Comparison of ENCODE assay signal across 20 mouse cellular contexts in genomic region chr6:119500086-119500485, GRCm38 (mm10). TPM values are rescaled to one million over a fixed set of nuclear protein-coding genes. Genes with fewer than 3 reads are reported as not detected.
A peak's percentile ranks its signal among the peaks of the same experiment; 100 is the strongest.
DNase-seq lines count a peak whose midpoint lies in the region; ATAC-seq and TF ChIP-seq lines count a peak whose summit lies in the region.
"Had no signal": no experiment of that assay in that cellular context is flagged by ENCODE, and none has a peak within 500 bp of the region (broad histone marks: within the 10 kb centered on the region; RNA-seq: fewer than 3 reads in every experiment).

No protein-coding gene starts in this region.

- H3K9me3 ChIP-seq in forebrain, embryonic 10.5 days, result no peaks in the 10 kb centered on the region; the same call in 1 of the 2 replicates
- no peaks in the 10 kb centered on the region for H3K9me3 ChIP-seq in forebrain, embryonic 11.5 days (ENCODE audit: control insufficient read depth, low read length)
- peaks cover 6% of the 10 kb centered on the region; the same call in 1 of the 2 replicates for H3K9me3 ChIP-seq in megakaryocyte, embryonic 14.5 days
- no peaks in the 10 kb centered on the region for H3K9me3 ChIP-seq in kidney, embryonic 14.5 days (ENCODE audit: control insufficient read depth, low read length)
- H3K9me3 ChIP-seq: kidney, embryonic 15.5 days; limb, embryonic 12.5 days had no signal

- H3K4me2 ChIP-seq in forebrain, embryonic 11.5 days (ENCODE audit: low read depth, low read length, severe bottlenecking), result no peak overlapping the region
- no peak overlapping the region for H3K4me2 ChIP-seq in kidney, embryonic 14.5 days (replicated peaks; ENCODE audit: low read depth, low read length)
- H3K4me2 ChIP-seq: heart, embryonic 11.5 days; kidney, embryonic 15.5 days; limb, embryonic 12.5 days had no signal

- TF ChIP-seq CTCF in spleen, adult 2 months (IDR thresholded peaks at IDR 0.05; ENCODE audit: extremely low read depth, insufficient read depth, insufficient read length, insufficient replicate concordance), result no peak

- peak overlapping the region; percentile 62 for H3K27ac ChIP-seq in forebrain, embryonic 10.5 days
- no peak overlapping the region for H3K27ac ChIP-seq in forebrain, embryonic 11.5 days (ENCODE audit: low read depth, low read length)
- H3K27ac ChIP-seq in spleen, adult 2 months (ENCODE audit: insufficient read depth, low read length), result peak overlapping the region; percentile 58
- no peak overlapping the region for H3K27ac ChIP-seq in kidney, embryonic 14.5 days (ENCODE audit: low read depth, low read length)
- H3K27ac ChIP-seq: kidney, embryonic 15.5 days; left cerebral cortex, adult 2 months; limb, embryonic 12.5 days; liver, embryonic 14.5 days; macrophage; stomach, postnatal 0 days had no signal

- DNase-seq in forebrain, embryonic 10.5 days (ENCODE audit: extremely low spot score, low spot score), result no peak
- DNase-seq in forebrain, embryonic 11.5 days (ENCODE audit: low spot score), result no peak
- no peak for DNase-seq in spleen, adult 2 months (ENCODE audit: low read depth in 1 of 2, low spot score in 2 of 2)
- no peak for DNase-seq in spleen, postnatal 10 days (ENCODE audit: low spot score in 2 of 2)
- no peak for DNase-seq in right cerebral cortex, adult 18-20 months
- no peak for DNase-seq in urinary bladder, postnatal 25 days (ENCODE audit: low spot score)
- DNase-seq: adrenal gland, adult 8-10 months; cerebellum, adult 2 months; gastrocnemius, postnatal 25 days; heart, postnatal 36 days; spleen, adult 18-20 months had no signal

- H3K27me3 ChIP-seq in forebrain, embryonic 10.5 days (ENCODE audit: poor library complexity, severe bottlenecking), result no peaks in the 10 kb centered on the region
- H3K27me3 ChIP-seq in forebrain, embryonic 11.5 days (ENCODE audit: control insufficient read depth, insufficient read depth, low read length), result no peaks in the 10 kb centered on the region
- no peaks in the 10 kb centered on the region for H3K27me3 ChIP-seq in spleen, adult 2 months (ENCODE audit: control insufficient read depth, insufficient read depth, low read length)
- H3K27me3 ChIP-seq in megakaryocyte, embryonic 14.5 days (replicated peaks), result peaks cover 22% of the 10 kb centered on the region
- no peaks in the 10 kb centered on the region for H3K27me3 ChIP-seq in kidney, embryonic 14.5 days (ENCODE audit: control insufficient read depth, insufficient read depth, low read length)
- H3K27me3 ChIP-seq: kidney, embryonic 15.5 days; limb, embryonic 12.5 days had no signal

- no peak for ATAC-seq in forebrain, embryonic 11.5 days (replicated peaks; ENCODE audit: low FRiP score)
- no peak for ATAC-seq in kidney, embryonic 14.5 days (ENCODE audit: low FRiP score, low TSS enrichment)

- peaks cover 49% of the 10 kb centered on the region for H3K4me1 ChIP-seq in forebrain, embryonic 10.5 days
- peaks cover 6% of the 10 kb centered on the region; the same call in 1 of the 2 replicates for H3K4me1 ChIP-seq in forebrain, embryonic 11.5 days (replicated peaks; ENCODE audit: control insufficient read depth, insufficient read depth, low read length)
- H3K4me1 ChIP-seq in spleen, adult 2 months (ENCODE audit: control insufficient read depth, insufficient read depth, insufficient read length), result peaks cover 6% of the 10 kb centered on the region; the same call in 1 of the 2 replicates
- H3K4me1 ChIP-seq in megakaryocyte, embryonic 14.5 days, result peaks cover 17% of the 10 kb centered on the region
- peaks cover 5% of the 10 kb centered on the region; the same call in 1 of the 2 replicates for H3K4me1 ChIP-seq in kidney, embryonic 14.5 days (ENCODE audit: control insufficient read depth, insufficient read depth, low read length)

- 74% methylated on average over 5 of the region's 5 CpGs for WGBS in forebrain, embryonic 10.5 days
- 63% methylated on average over 5 of the region's 5 CpGs for WGBS in forebrain, embryonic 11.5 days
- 34% methylated on average over 5 of the region's 5 CpGs for WGBS in spleen, adult 2 months
- 50% methylated on average over 5 of the region's 5 CpGs for WGBS in kidney, embryonic 14.5 days

- H3K4me3 ChIP-seq in forebrain, embryonic 10.5 days, result no peak overlapping the region
- no peak overlapping the region for H3K4me3 ChIP-seq in forebrain, embryonic 11.5 days (ENCODE audit: low read depth, low read length)
- H3K4me3 ChIP-seq in spleen, adult 2 months (ENCODE audit: extremely low read depth, insufficient read depth, insufficient read length), result no peak overlapping the region
- H3K4me3 ChIP-seq in megakaryocyte, embryonic 14.5 days (replicated peaks), result peak overlapping the region; percentile 40
- H3K4me3 ChIP-seq in kidney, embryonic 14.5 days (ENCODE audit: low read length), result no peak overlapping the region
- H3K4me3 ChIP-seq: kidney, embryonic 15.5 days; left cerebral cortex, adult 2 months; limb, embryonic 12.5 days had no signal

- no peak overlapping the region for H3K9ac ChIP-seq in forebrain, embryonic 11.5 days (ENCODE audit: low read length)
- H3K9ac ChIP-seq in kidney, embryonic 14.5 days (ENCODE audit: low read depth, low read length), result no peak overlapping the region
- H3K9ac ChIP-seq: kidney, embryonic 15.5 days; limb, embryonic 12.5 days; liver, embryonic 14.5 days had no signal

- TF ChIP-seq POLR2A in spleen, adult 2 months (IDR thresholded peaks at IDR 0.05; ENCODE audit: low read depth, low read length), result no peak

- peaks cover 31% of the 10 kb centered on the region for H3K36me3 ChIP-seq in forebrain, embryonic 10.5 days (replicated peaks)
- no peaks in the 10 kb centered on the region for H3K36me3 ChIP-seq in forebrain, embryonic 11.5 days (ENCODE audit: control insufficient read depth, insufficient read depth, low read length)
- H3K36me3 ChIP-seq in spleen, adult 2 months (ENCODE audit: control insufficient read depth, insufficient read depth, low read length), result no peaks in the 10 kb centered on the region
- no peaks in the 10 kb centered on the region for H3K36me3 ChIP-seq in megakaryocyte, embryonic 14.5 days (replicated peaks; ENCODE audit: low read length)
- H3K36me3 ChIP-seq in kidney, embryonic 14.5 days (ENCODE audit: control insufficient read depth, insufficient read depth, low read length), result no peaks in the 10 kb centered on the region
- H3K36me3 ChIP-seq: kidney, embryonic 15.5 days; limb, embryonic 12.5 days had no signal

RNA-seq across cellular contexts. Expression of gene Fbxl14, which starts 20.6 kb away (rescaled TPM):
- 3.5 and 3.6 TPM in 2 replicates for polyA plus RNA-seq in forebrain, embryonic 10.5 days (2016; fragmentation: Nextera tagmentation; extraction: Ambion mirVana)
- 5.6 and 6.3 TPM in 2 replicates for polyA plus RNA-seq in forebrain, embryonic 11.5 days (2014; fragmentation: Nextera tagmentation; extraction: Ambion mirVana)
- 83.8 and 131 TPM in 2 replicates for polyA plus RNA-seq in spleen, adult 2 months (2012; rRNA removed)
- 21.7 and 35.8 TPM in 2 replicates for polyA plus RNA-seq in megakaryocyte, embryonic 14.5 days (2012; ENCODE audit: insufficient read depth, low replicate concordance)
- 7.2 and 9.6 TPM in 2 replicates for polyA plus RNA-seq in kidney, embryonic 14.5 days (2014; fragmentation: Nextera tagmentation; extraction: Ambion mirVana)

RNA-seq across cellular contexts. Expression of gene Wnt5b, which starts 44.1 kb away (rescaled TPM):
- 19.3 and 23.9 TPM in 2 replicates for polyA plus RNA-seq in forebrain, embryonic 10.5 days (2016; fragmentation: Nextera tagmentation; extraction: Ambion mirVana)
- polyA plus RNA-seq in forebrain, embryonic 11.5 days (2014; fragmentation: Nextera tagmentation; extraction: Ambion mirVana), result 14.5 and 16.1 TPM in 2 replicates
- polyA plus RNA-seq in spleen, adult 2 months (2012; rRNA removed), result 1.3 and 2.2 TPM in 2 replicates
- not detected in 2 replicates for polyA plus RNA-seq in megakaryocyte, embryonic 14.5 days (2012; ENCODE audit: insufficient read depth, low replicate concordance)
- 10.9 and 11.0 TPM in 2 replicates for polyA plus RNA-seq in kidney, embryonic 14.5 days (2014; fragmentation: Nextera tagmentation; extraction: Ambion mirVana)
- polyA plus RNA-seq: macrophage had no signal

Comparison
In these comparisons a context has a peak if more than half of its experiments do, and no peak if none do; other contexts are left out.
1. H3K27ac ChIP-seq: peak in forebrain, embryonic 10.5 days (single experiment) and spleen, adult 2 months (single experiment); none in forebrain, embryonic 11.5 days (single experiment) and kidney, embryonic 14.5 days (single experiment).